Mouse (Mus musculus) heart, embryonic 10.5 days (tissue): ENCODE measurements at regions not wholly inside any gene's neighbourhood (a gene's known extent, or its start where the extent isn't known, plus 50 kb on each side); places are given as distances from the start of the nearest gene placed in this dataset.

Source experiments
- DNase-seq: peaks from one replicate; pipeline ENCODE4 v3.0.0-alpha.2; 2017; ENCODE audit warnings: low spot score
- H3K27ac ChIP-seq: fragments of 300-500 bp; sonication (generic); 2 replicates; pipeline ENCODE4 v1.5.1; 2016; ENCODE audit warnings: mild to moderate bottlenecking
- H3K27me3 ChIP-seq: fragments of 300-500 bp; sonication (generic); 2 replicates; pipeline ENCODE4 v1.6.1; 2016; ENCODE audit warnings: mild to moderate bottlenecking; ENCODE audit not compliant: poor library complexity, insufficient read depth, severe bottlenecking
- H3K36me3 ChIP-seq: fragments of 300-500 bp; sonication (generic); 2 replicates; pipeline ENCODE4 v1.6.1; 2016; ENCODE audit warnings: mild to moderate bottlenecking, moderate library complexity
- H3K4me1 ChIP-seq: fragments of 300-500 bp; sonication (generic); 2 replicates; pipeline ENCODE4 v1.6.1; 2016; ENCODE audit warnings: mild to moderate bottlenecking
- H3K4me3 ChIP-seq: fragments of 300-500 bp; sonication (generic); 2 replicates; pipeline ENCODE4 v1.5.1; 2016; ENCODE audit warnings: mild to moderate bottlenecking, moderate library complexity
- H3K9me3 ChIP-seq: fragments of 300-500 bp; sonication (generic); 2 replicates; pipeline ENCODE4 v1.6.1; 2016; ENCODE audit warnings: mild to moderate bottlenecking, moderate library complexity
- WGBS: fragments of 180-500 bp; shearing (Covaris S2); methylation state at CpG from one replicate; pipeline ENCODE4 v1.1.7; 2016; 5-methylcytosine and 5-hydroxymethylcytosine counted together

DNA sequence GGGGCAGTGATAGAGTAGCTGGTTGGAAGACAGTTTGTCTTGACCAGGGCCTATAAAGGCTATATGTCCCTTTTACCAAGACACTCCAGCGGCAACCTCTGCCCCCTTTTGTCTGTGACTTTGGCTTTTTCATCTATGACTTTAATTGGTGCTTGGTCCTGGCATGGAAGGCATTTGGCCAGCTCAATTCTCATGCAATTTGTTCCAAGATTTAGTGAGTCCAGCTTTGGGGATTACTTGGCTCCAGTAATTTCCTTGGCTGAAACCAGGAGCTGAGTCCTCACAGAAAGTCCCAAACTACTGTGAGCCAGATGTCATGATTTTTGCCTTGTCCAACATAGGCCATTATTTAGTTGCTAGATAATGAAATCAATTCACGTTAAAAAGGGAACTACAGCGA lies 273.1 kb downstream of the Abcc12 start:
- WGBS = 77% methylated on average over 3 of the region's 3 CpGs
- Histone ChIP-seq H3K27ac (no peak overlapping the region), H3K27me3 (no peaks in the 10 kb centered on the region), H3K4me1 (no peaks in the 10 kb centered on the region), H3K9me3 (no peaks in the 10 kb centered on the region), H3K4me3 (no peak overlapping the region), H3K36me3 (no peaks in the 10 kb centered on the region)
- DNase-seq = no peak

DNA sequence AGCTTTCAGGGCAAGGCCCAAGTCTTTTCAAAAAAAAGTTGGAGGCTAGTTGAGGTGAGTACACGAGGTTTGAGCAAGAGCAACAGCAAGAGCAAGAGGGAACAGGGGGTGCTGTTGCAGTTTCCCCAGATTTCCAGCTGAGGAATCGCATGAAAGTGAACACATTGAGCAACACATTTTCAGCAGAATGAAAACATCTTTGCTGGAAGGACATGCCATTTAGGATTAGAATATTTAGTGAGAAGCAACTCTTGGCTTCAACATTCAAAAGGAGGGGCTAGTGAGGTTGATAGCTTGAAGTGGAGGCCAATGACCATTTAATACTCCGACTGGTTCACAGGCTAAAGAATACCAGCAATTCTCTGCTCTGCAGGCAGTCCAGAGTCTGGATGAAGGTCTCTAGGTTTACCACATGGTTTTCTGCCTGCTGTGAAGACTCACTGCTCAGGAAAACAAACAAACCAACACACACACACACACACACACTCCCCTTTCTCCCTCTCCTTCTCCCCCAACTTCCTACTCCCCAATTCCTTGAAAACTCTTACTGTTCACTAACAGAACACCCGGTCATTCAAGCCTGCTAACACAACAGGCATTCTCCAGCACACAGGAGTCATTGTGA lies 278.5 kb downstream of the Abcc12 start:
- no peaks in the 10 kb centered on the region for H3K27me3 ChIP-seq
- WGBS = 60% methylated on average over 4 of the region's 4 CpGs
- no peaks in the 10 kb centered on the region for H3K4me1 ChIP-seq
- no peak overlapping the region for H3K4me3 ChIP-seq
- H3K9me3 ChIP-seq = no peaks in the 10 kb centered on the region
- no peaks in the 10 kb centered on the region for H3K36me3 ChIP-seq
- no peak for DNase-seq
- no peak overlapping the region for H3K27ac ChIP-seq

DNA sequence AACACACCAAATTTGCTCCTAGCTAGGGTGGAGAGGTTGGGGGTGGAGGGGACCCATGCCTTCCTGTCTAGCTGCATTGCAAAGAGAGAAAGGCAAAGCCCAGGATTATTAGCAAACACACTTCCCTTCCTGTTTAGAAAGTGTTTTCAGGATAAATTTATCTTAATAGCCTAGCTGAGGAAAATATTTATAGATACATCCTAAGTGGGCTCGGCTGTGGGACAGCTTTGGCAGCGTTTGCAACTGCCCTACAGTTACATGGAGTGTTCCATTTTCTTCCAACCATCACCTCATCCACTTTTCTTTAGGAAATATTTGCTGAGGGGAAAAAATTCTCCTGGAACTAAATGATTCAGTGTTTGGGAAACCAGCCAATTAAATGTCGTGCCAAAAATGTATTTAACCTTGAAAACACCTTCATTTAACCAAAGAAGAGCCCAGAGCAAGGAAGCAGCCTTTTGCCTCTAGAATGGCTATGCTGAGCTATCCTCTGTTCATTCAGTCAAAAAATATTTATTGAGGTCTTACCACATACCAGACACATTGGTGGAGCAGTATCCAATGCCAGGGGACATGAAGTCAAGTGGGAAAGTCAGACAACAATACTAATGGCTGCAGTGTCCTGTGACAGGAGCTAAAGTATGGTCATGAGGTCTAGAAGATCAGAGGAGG lies 291.6 kb downstream of the Abcc12 start:
- H3K27me3 ChIP-seq = no peaks in the 10 kb centered on the region
- 71% methylated on average over 3 of the region's 3 CpGs for WGBS
- no peaks in the 10 kb centered on the region for H3K9me3 ChIP-seq
- no peak overlapping the region for H3K27ac ChIP-seq
- no peaks in the 10 kb centered on the region for H3K4me1 ChIP-seq
- no peaks in the 10 kb centered on the region for H3K36me3 ChIP-seq
- DNase-seq = no peak
- H3K4me3 ChIP-seq = no peak overlapping the region

DNA sequence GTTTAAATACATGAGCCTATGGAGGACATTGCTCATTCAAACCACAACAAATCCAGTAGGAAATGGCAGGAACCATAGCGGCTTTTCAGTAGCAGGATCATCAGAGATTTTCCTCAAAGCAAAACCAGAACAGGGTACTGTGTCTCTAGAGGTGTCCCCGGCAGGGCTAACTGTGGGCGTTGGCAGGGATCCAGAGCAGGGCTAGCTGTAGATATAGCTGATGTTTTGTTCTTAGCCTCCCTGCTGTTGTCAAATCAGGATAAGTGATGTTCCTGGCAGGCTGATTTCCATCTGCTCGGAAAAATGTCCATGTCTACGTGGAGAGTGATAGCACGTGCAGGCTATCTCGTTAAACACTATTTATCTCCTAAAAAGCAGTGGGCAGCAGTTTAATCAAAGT lies 297.6 kb downstream of the Abcc12 start:
- no peaks in the 10 kb centered on the region for H3K4me1 ChIP-seq
- H3K36me3 ChIP-seq = no peaks in the 10 kb centered on the region
- no peak overlapping the region for H3K4me3 ChIP-seq
- no peak overlapping the region for H3K27ac ChIP-seq
- no peaks in the 10 kb centered on the region for H3K9me3 ChIP-seq
- 46% methylated on average over 7 of the region's 7 CpGs for WGBS
- H3K27me3 ChIP-seq = no peaks in the 10 kb centered on the region
- DNase-seq = peak; percentile 58

DNA sequence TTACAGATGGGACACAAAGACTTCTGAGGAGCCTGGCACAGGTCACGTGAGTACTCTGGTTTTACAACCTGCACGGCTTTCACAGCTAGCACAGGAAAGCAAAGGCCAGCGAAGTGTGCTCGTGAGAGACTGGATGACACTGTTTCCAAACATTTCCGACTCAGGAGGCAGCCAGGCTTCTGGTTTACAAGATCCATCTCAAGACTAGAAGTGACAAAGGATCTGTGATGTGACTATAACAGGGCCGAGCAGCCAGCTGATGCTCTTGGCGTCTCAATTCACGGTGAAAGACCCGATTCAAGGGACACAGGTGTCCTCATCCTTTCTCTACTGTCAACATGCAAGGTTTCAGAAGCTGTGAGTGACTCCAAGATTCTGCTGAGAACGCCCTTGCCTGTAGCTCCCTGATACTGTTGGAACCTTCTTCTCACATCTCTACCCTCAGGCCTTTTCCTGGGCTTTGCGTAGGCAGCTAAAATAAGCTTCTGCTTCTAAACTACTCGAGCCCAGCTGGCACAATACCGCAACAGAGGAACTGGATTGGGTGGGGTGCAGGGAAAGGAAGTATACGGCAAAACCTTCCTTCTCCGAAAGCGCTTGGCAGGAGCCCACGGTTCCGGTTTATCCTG lies 300.3 kb downstream of the Abcc12 start:
- Histone ChIP-seq H3K36me3 (no peaks in the 10 kb centered on the region), H3K4me1 (0 out of 2 replicates have a peak, but pooled peaks cover 3% of the 10 kb centered on the region), H3K27me3 (no peaks in the 10 kb centered on the region), H3K9me3 (no peaks in the 10 kb centered on the region), H3K27ac (no peak overlapping the region), H3K4me3 (no peak overlapping the region)
- DNase-seq = peak; percentile 60
- WGBS = 87% methylated on average over 18 of the region's 18 CpGs

DNA sequence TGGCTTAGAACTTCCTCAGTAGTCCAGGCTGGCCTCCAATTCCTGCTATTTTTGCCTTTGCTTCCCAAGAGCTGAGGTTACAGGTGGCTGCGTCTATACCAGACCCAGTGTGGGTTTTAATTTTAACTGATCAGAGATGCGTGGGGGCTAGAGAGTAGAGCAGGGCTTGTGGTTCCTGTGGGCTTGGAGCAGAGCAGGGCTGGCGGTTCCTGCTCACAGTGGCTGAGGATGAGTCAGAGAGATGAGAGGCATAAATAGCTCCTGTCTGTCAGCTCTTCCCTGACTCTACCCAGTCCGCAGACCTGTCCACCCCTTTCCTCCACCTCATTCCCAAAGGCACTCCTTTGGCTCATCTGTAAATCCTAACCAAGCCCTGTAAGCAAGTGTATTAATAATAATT lies 304.8 kb downstream of the Abcc12 start:
- Histone ChIP-seq H3K4me1 (0 out of 2 replicates have a peak, but pooled peaks cover 3% of the 10 kb centered on the region), H3K36me3 (no peaks in the 10 kb centered on the region), H3K9me3 (no peaks in the 10 kb centered on the region), H3K27me3 (no peaks in the 10 kb centered on the region), H3K4me3 (no peak overlapping the region), H3K27ac (no peak overlapping the region)
- 50% methylated on average over 4 of the region's 4 CpGs for WGBS
- peak; percentile 27 for DNase-seq

DNA sequence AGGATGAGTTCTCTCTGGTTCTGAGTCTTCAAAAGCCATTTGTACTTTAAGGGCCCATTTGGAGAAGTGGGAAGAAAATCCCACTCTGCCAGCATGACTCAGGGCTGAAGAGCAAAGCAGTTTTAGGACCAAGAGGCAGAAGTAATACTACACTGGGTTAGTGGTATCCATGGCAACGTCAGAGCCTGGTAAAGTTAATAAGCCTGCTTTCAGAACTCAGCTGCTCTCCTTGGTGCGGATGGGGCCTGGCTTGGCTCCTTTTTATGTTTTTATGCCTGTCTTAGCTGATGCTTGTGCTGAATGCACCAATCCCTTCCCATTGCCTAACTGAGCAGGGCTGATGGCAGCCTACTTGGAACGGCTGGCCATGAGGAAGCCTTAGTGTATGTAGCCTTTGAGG lies 306.7 kb downstream of the Abcc12 start:
- H3K27ac ChIP-seq = no peak overlapping the region
- H3K27me3 ChIP-seq = no peaks in the 10 kb centered on the region
- H3K36me3 ChIP-seq = no peaks in the 10 kb centered on the region
- H3K4me3 ChIP-seq = no peak overlapping the region
- 0 out of 2 replicates have a peak, but pooled peaks cover 3% of the 10 kb centered on the region for H3K4me1 ChIP-seq
- 81% methylated on average over 3 of the region's 3 CpGs for WGBS
- peak; percentile 31 for DNase-seq
- H3K9me3 ChIP-seq = no peaks in the 10 kb centered on the region

DNA sequence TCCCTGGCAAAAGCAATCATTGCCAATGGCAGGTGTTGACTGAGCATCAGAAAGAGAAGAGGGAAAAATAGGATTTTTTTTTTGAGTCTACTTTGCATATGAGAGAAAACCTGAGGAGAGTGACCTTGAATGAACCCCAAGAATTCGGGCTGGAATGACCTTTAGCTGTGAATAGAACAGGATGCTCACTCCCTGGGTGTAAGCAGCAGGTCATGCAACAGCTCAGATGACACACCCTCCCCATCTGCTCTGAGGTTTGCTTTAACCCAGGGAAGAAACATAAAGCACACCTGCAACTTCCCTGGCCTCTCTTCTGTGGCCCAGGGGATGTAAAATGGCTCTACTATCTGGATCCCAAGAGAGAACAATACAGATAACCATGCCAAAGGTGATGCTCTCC lies 307.9 kb downstream of the Abcc12 start:
- no peak for DNase-seq
- 32% methylated on average over 1 of the region's 1 CpGs for WGBS
- H3K27me3 ChIP-seq = no peaks in the 10 kb centered on the region

DNA sequence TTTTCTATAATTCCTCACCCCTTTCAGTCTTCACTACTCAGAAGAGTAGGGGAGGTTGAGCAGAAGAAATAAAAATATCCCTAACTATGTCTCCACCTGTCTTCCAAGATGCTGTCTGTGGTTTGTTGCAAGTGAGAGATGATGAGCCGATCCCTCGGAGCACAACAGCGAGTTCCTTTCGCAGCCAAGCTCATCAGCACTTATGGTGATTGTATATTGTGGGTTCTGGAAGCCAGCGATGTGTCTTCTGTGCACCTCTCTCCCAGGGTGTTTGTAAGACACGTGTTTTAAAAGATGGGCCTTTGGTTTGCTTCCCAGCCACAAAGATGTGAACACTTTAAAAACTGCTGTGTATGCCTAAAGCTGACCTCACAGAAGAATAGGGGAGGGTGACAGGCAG lies 309.0 kb downstream of the Abcc12 start:
- 0 out of 2 replicates have a peak, but pooled peaks cover 3% of the 10 kb centered on the region for H3K4me1 ChIP-seq
- DNase-seq = peak; percentile 41
- no peaks in the 10 kb centered on the region for H3K27me3 ChIP-seq
- 80% methylated on average over 6 of the region's 6 CpGs for WGBS
- no peaks in the 10 kb centered on the region for H3K9me3 ChIP-seq
- no peaks in the 10 kb centered on the region for H3K36me3 ChIP-seq
- no peak overlapping the region for H3K27ac ChIP-seq
- H3K4me3 ChIP-seq = no peak overlapping the region

More for the DNA sequence above, 307.9 kb downstream of the Abcc12 start:
- Histone ChIP-seq H3K9me3 (no peaks in the 10 kb centered on the region), H3K4me3 (no peak overlapping the region), H3K4me1 (0 out of 2 replicates have a peak, but pooled peaks cover 3% of the 10 kb centered on the region), H3K36me3 (no peaks in the 10 kb centered on the region), H3K27ac (no peak overlapping the region)

DNA sequence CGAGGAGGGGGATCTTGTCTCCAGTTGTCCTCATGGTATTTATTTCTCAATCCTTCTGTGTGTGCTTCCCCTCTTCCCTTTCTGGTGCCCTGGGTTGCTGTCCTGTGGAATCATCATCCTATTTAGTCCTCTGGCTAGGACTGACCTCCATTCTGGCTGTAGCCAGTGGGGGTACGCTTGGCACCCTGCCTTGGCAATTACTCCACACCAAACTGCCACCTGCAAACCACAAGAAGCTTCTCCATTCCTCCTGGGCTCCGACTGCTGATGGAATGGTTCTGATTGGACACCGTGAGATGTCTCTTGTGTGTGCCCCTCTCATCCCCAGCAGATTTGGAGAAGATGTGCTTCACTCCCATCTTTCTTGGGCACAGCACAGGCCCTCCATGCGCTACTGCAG lies 322.5 kb downstream of the Abcc12 start:
- no peak overlapping the region for H3K27ac ChIP-seq
- no peak for DNase-seq
- 75% methylated on average over 5 of the region's 5 CpGs for WGBS
- H3K4me3 ChIP-seq = no peak overlapping the region
- H3K4me1 ChIP-seq = no peaks in the 10 kb centered on the region
- no peaks in the 10 kb centered on the region for H3K27me3 ChIP-seq
- H3K36me3 ChIP-seq = no peaks in the 10 kb centered on the region
- no peaks in the 10 kb centered on the region for H3K9me3 ChIP-seq

DNA sequence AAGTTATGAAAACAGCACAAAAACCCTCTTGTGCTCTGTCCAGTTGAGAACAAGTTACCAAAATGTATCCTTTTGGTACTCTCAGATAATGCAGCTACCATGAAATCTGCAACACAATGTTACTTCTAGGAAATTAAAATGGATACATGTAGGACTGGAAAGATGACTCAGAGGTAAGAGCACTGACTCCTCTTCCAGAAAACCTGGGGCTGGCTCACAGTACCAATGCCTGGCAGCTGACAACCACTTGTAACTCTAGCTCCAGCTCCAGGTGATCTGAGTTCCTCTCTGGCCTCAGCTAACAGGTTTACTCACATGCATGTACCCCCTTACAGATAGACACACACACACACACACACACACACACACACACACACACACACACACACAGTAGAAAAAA lies 325.1 kb downstream of the Abcc12 start:
- H3K4me3 ChIP-seq = no peak overlapping the region
- H3K9me3 ChIP-seq = no peaks in the 10 kb centered on the region
- no peaks in the 10 kb centered on the region for H3K27me3 ChIP-seq
- no peak for DNase-seq
- no peaks in the 10 kb centered on the region for H3K4me1 ChIP-seq
- no peaks in the 10 kb centered on the region for H3K36me3 ChIP-seq
- H3K27ac ChIP-seq = no peak overlapping the region

DNA sequence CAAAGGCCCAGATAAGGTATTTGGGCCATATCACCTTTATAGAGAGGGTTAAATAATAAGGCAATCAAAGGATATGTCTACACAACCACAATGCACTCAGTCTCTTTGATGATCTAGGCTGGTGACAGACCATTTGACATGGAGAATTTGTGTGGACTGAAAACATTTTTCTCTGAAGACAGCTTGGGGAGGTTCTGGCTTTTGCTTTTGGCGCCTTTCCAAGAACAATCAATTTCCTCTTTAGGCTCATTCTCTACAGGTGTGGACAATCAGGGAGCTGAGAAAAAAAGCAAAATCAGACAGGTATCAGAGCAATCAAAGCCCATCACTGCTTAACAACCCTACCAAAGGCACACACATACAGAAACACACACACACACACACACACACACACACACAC lies 325.8 kb downstream of the Abcc12 start:
- WGBS = 69% methylated on average over 1 of the region's 1 CpGs
- Histone ChIP-seq H3K4me1 (no peaks in the 10 kb centered on the region), H3K27me3 (no peaks in the 10 kb centered on the region), H3K27ac (no peak overlapping the region), H3K4me3 (no peak overlapping the region), H3K36me3 (no peaks in the 10 kb centered on the region), H3K9me3 (no peaks in the 10 kb centered on the region)
- peak; percentile 38 for DNase-seq

DNA sequence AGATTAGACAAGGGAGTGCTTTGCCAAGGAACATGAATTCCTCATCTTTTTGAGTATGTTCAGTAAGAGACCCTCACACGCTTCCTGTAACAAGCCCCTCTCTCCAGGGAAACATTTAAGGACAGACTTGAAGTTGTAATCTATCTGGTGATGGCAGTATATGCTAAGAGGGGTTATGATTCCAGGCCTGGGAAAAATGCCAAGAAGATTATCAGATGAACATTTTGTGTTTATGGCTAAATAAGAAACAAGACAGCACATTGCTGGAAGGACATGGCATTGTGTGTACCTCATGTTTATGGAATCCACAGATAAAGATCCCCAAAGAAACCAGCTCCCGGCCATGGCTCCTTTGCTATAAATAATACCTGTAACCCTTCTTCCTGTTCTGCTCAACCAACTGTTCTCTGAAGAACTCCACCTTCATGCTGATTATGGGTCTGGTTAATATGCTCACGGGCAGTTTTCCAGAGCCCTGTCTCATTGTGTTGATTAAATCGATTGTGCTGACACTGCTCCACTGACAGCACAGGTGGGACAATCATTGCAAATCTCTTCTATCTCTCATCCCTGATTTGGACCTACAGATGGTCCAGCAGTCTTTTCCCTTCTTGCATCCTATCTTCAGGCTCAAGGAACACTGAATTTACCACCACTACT lies 327.7 kb downstream of the Abcc12 start:
- H3K36me3 ChIP-seq = no peaks in the 10 kb centered on the region
- no peaks in the 10 kb centered on the region for H3K27me3 ChIP-seq
- H3K4me3 ChIP-seq = no peak overlapping the region
- H3K4me1 ChIP-seq = no peaks in the 10 kb centered on the region
- WGBS = 83% methylated on average over 4 of the region's 4 CpGs
- DNase-seq = peak; percentile 5
- H3K27ac ChIP-seq = no peak overlapping the region
- H3K9me3 ChIP-seq = no peaks in the 10 kb centered on the region
